Mouse (Mus musculus) CH12.LX (cell line): ENCODE measurements around the gene Casq2.

ENCODE experiments used
- CTCF ChIP-seq, 2 experiments: IDR thresholded peaks in 1 of 2; conservative IDR thresholded peaks in 1 of 2; 2 replicates each; pipeline ENCODE4 v1.5.1; 2011 to 2012; ENCODE audit warnings: low read depth in 2 of 2, low read length in 2 of 2, improper control_type of control experiment in 1 of 2, inconsistent platforms in 1 of 2, mild to moderate bottlenecking in 1 of 2, moderate library complexity in 1 of 2
- POLR2A ChIP-seq: IDR thresholded peaks from 2 replicates; pipeline ENCODE4 v1.6.1; 2011; ENCODE audit warnings: low read depth, mild to moderate bottlenecking, improper control_type of control experiment, low read length
- ZKSCAN1 ChIP-seq: IDR thresholded peaks from 2 replicates; pipeline ENCODE4 v1.6.1; 2012; ENCODE audit warnings: low read depth, inconsistent platforms, low read length, improper control_type of control experiment, borderline replicate concordance

GRCm38 (mm10) chr3:102154107-102154506, 67.9 kb downstream of the Casq2 start:
- no peak for TF ChIP-seq CTCF (conservative IDR thresholded peaks at IDR 0.05 in 1 of 2, IDR thresholded peaks at IDR 0.05 in 1 of 2; ENCODE audit: low read depth in 2 of 2, low read length in 2 of 2)
- TF ChIP-seq ZKSCAN1, result no peak
- no peak for TF ChIP-seq POLR2A
